Mouse (Mus musculus) gastrocnemius, postnatal 25 days (tissue): ENCODE data around the gene Fndc1. TPM values are rescaled to one million over a fixed set of nuclear protein-coding genes. Genes with fewer than 3 reads are reported as not detected.

Source experiments
- DNase-seq: peaks from one replicate; pipeline ENCODE4 v3.0.0; 2022
- microRNA-seq, 2 experiments: library from miRNA; unstranded; fragments of <30 nt; microRNA quantifications; one replicate each; pipeline ENCODE4 v1.2.0; 2021; ENCODE audit warnings: borderline replicate concordance in 2 of 2
- total RNA-seq, 2 experiments: library from RNA; stranded (reverse); gene quantifications; 1 replicate in 1 of 2; 2 replicates in 1 of 2; pipeline ENCODE4 v1.2.3; 2021

The Fndc1 gene
- total RNA-seq, 2 experiments from 2014 or later = 46.0 to 52.2 TPM

GRCm38 (mm10) chr17:7690271-7690670 is 136.8 kb downstream of the Fndc1 start:
- no peak for DNase-seq

Small RNA genes lying within 50 kb of the gene (microRNA-seq; reads per million reads assigned to microRNA genes)
- 0 reads per million in 2 experiments for gene Gm25872

Other genes with a start within 250 kb of the Fndc1 start
- 1 to 10 TPM; 1.8 TPM for gene Tagap, start 98.7 kb upstream of the Fndc1 start, total RNA-seq
- gene Rsph3a, start 118.3 kb upstream of the Fndc1 start, total RNA-seq = 10 to 100 TPM; 21.9 to 23.1 TPM